Mouse (Mus musculus) limb, embryonic 11.5 days (tissue): ENCODE measurements around the gene Bfar. TPM values are rescaled to one million over a fixed set of nuclear protein-coding genes. Genes with fewer than 3 reads are reported as not detected.
A peak's percentile ranks its signal among the peaks of the same experiment; 100 is the strongest.
"Not testable (repeated sequence)": the region's sequence is repeated elsewhere in the genome, so short reads cannot be mapped to it uniquely, and the experiment has no call there.

Experiments
- ATAC-seq: fragments of 200-750 bp; cut with Nextera tagmentation; 2 replicates; pipeline ENCODE4 v1.8.0; 2017; ENCODE audit warnings: low read depth; ENCODE audit not compliant: insufficient number of reproducible peaks, low FRiP score, low TSS enrichment
- DNase-seq: peaks from one replicate; pipeline ENCODE4 v3.0.0-alpha.2; 2015; ENCODE audit warnings: low spot score
- H3K27ac ChIP-seq: fragments of 300-500 bp; sonication (generic); replicated peaks from 2 replicates; pipeline ENCODE4 v1.5.1; 2014; ENCODE audit warnings: low read depth, mild to moderate bottlenecking, low read length
- H3K27me3 ChIP-seq: fragments of 300-500 bp; sonication (generic); 2 replicates; pipeline ENCODE4 v1.6.1; 2014; ENCODE audit warnings: mild to moderate bottlenecking, low read length, mixed read lengths; ENCODE audit not compliant: control insufficient read depth, insufficient read depth
- H3K36me3 ChIP-seq: fragments of 300-500 bp; sonication (generic); 2 replicates; pipeline ENCODE4 v1.6.1; 2014; ENCODE audit warnings: mild to moderate bottlenecking, low read length, moderate library complexity, mixed read lengths; ENCODE audit not compliant: control insufficient read depth, insufficient read depth
- H3K4me1 ChIP-seq: fragments of 300-500 bp; sonication (generic); 2 replicates; pipeline ENCODE4 v1.6.1; 2014; ENCODE audit warnings: low read length, mixed read lengths; ENCODE audit not compliant: control insufficient read depth, insufficient read depth
- H3K4me2 ChIP-seq: fragments of 300-500 bp; sonication (generic); 2 replicates; pipeline ENCODE4 v1.6.1; 2014; ENCODE audit warnings: low read depth, mild to moderate bottlenecking, moderate library complexity; ENCODE audit not compliant: severe bottlenecking
- H3K4me3 ChIP-seq: fragments of 300-500 bp; sonication (generic); 2 replicates; pipeline ENCODE4 v1.5.1; 2014; ENCODE audit warnings: low read depth, low read length
- H3K9ac ChIP-seq: fragments of 300-500 bp; sonication (generic); 2 replicates; pipeline ENCODE4 v1.6.1; 2014; ENCODE audit warnings: mild to moderate bottlenecking, low read length
- H3K9me3 ChIP-seq: fragments of 300-500 bp; sonication (generic); 2 replicates; pipeline ENCODE4 v1.6.1; 2016; ENCODE audit warnings: low read length; ENCODE audit not compliant: control insufficient read depth
- WGBS: fragments of 180-500 bp; shearing (Covaris S2); extraction: QIAGEN DNeasy Blood & Tissue Kit; methylation state at CpG from one replicate; pipeline ENCODE4 v1.1.7; 2014; 5-methylcytosine and 5-hydroxymethylcytosine counted together
- polyA plus RNA-seq: library from polyadenylated mRNA; unstranded; fragments of >200 nt; fragmentation: Nextera tagmentation; extraction: Ambion mirVana; gene quantifications from 2 replicates; pipeline ENCODE4 v1.2.1, GENCODE M21; 2014

Gene Bfar
- polyA plus RNA-seq, 1 experiment from 2014 or later, result 39.2 TPM

GRCm38 (mm10) chr16:13660736-13661135, 10.9 kb upstream of the Bfar start:
- no peak for ATAC-seq
- H3K36me3 ChIP-seq, result peaks cover 4% of the 10 kb centered on the region; the same call in 1 of the 2 replicates
- 93% methylated on average over 9 of the region's 9 CpGs for WGBS

GRCm38 (mm10) chr16:13667878-13668343, 3.7 kb upstream of the Bfar start, which contains the start of gene Parn:
Gene Parn (minus strand): TSS chr16:13668170.
- peaks cover 2% of the 10 kb centered on the region; the same call in 1 of the 2 replicates for H3K36me3 ChIP-seq
- peak within 1 kb of the TSS; percentile 64 for H3K4me2 ChIP-seq
- WGBS, result under 1% methylated on average over 35 of the region's 35 CpGs
- peak within 1 kb of the TSS; percentile 80 for H3K9ac ChIP-seq
- H3K9me3 ChIP-seq, result no peaks in the 10 kb centered on the region
- H3K4me1 ChIP-seq, result peaks cover 6% of the 10 kb centered on the region; the same call in 1 of the 2 replicates
- peak within 1 kb of the TSS; percentile 72 for H3K4me3 ChIP-seq
- DNase-seq (peak; percentile 94), ATAC-seq (peak; percentile 86)
- no peaks in the 10 kb centered on the region for H3K27me3 ChIP-seq
- H3K27ac ChIP-seq, result no peak within 1 kb of the TSS; the same call in 1 of the 2 replicates

More at GRCm38 (mm10) chr16:13660736-13661135, 10.9 kb upstream of the Bfar start:
- no peaks in the 10 kb centered on the region for H3K4me1 ChIP-seq
- no peak overlapping the region for H3K4me2 ChIP-seq
- H3K27ac ChIP-seq, result no peak overlapping the region
- no peak overlapping the region for H3K4me3 ChIP-seq
- no peaks in the 10 kb centered on the region for H3K9me3 ChIP-seq
- DNase-seq, result no peak
- no peak overlapping the region for H3K9ac ChIP-seq
- no peaks in the 10 kb centered on the region for H3K27me3 ChIP-seq

GRCm38 (mm10) chr16:13668402-13669108, 3.1 kb upstream of the Bfar start:
- WGBS, result 82% methylated on average over 10 of the region's 10 CpGs
- Histone ChIP-seq H3K9ac (peak overlapping the region; percentile 80), H3K9me3 (no peaks in the 10 kb centered on the region), H3K4me1 (peaks cover 9% of the 10 kb centered on the region; the same call in 1 of the 2 replicates), H3K27me3 (no peaks in the 10 kb centered on the region), H3K4me3 (peak overlapping the region; percentile 72), H3K27ac (no peak overlapping the region; the same call in 1 of the 2 replicates), H3K36me3 (0 out of 2 replicates have a peak, but pooled peaks cover 2% of the 10 kb centered on the region), H3K4me2 (peak overlapping the region; percentile 64; the same call in 1 of the 2 replicates)
- no peak for DNase-seq
- no peak for ATAC-seq

GRCm38 (mm10) chr16:13669282-13669681, 2.4 kb upstream of the Bfar start:
- no peak for DNase-seq
- Histone ChIP-seq H3K27me3 (no peaks in the 10 kb centered on the region), H3K27ac (no peak overlapping the region), H3K9me3 (no peaks in the 10 kb centered on the region), H3K4me2 (no peak overlapping the region), H3K4me1 (peaks cover 9% of the 10 kb centered on the region; the same call in 1 of the 2 replicates), H3K9ac (no peak overlapping the region), H3K36me3 (0 out of 2 replicates have a peak, but pooled peaks cover 2% of the 10 kb centered on the region), H3K4me3 (no peak overlapping the region)
- ATAC-seq, result no peak
- WGBS, result 95% methylated on average over 1 of the region's 1 CpGs

- not testable (repeated sequence) for H3K4me1 ChIP-seq, H3K4me3 ChIP-seq, ATAC-seq, H3K9ac ChIP-seq, DNase-seq, H3K27ac ChIP-seq, H3K36me3 ChIP-seq, H3K9me3 ChIP-seq, H3K27me3 ChIP-seq
- 77% methylated on average over 5 of the region's 5 CpGs for WGBS
- H3K4me2 ChIP-seq, result peak overlapping the region; percentile 71; the same call in 1 of the 2 replicates
Observed at GRCm38 (mm10) chr16:13670896-13671295, 762 bp upstream of the Bfar start.

- Histone ChIP-seq H3K36me3 (no peaks in the 10 kb centered on the region), H3K4me2 (peak overlapping the region; percentile 71), H3K27ac (no peak overlapping the region), H3K9ac (peak overlapping the region; percentile 94), H3K4me1 (peaks cover 5% of the 10 kb centered on the region; the same call in 1 of the 2 replicates), H3K9me3 (no peaks in the 10 kb centered on the region), H3K4me3 (peak overlapping the region; percentile 95), H3K27me3 (no peaks in the 10 kb centered on the region)
- DNase-seq, result peak; percentile 70
- ATAC-seq, result peak; percentile 22; the same call in 1 of the 2 replicates
- WGBS, result under 1% methylated on average over 20 of the region's 20 CpGs
Observed at GRCm38 (mm10) chr16:13672386-13672898, 784 bp downstream of the Bfar start.

GRCm38 (mm10) chr16:13673114-13673513, 1.5 kb downstream of the Bfar start:
- Histone ChIP-seq H3K4me2 (peak overlapping the region; percentile 71), H3K4me3 (no peak overlapping the region; the same call in 1 of the 2 replicates), H3K9me3 (no peaks in the 10 kb centered on the region), H3K36me3 (no peaks in the 10 kb centered on the region), H3K27me3 (no peaks in the 10 kb centered on the region), H3K9ac (no peak overlapping the region), H3K27ac (no peak overlapping the region), H3K4me1 (peaks cover 5% of the 10 kb centered on the region; the same call in 1 of the 2 replicates)
- ATAC-seq (no peak), DNase-seq (no peak)
- 88% methylated on average over 5 of the region's 5 CpGs for WGBS

- no peak overlapping the region for H3K27ac ChIP-seq
- no peaks in the 10 kb centered on the region for H3K27me3 ChIP-seq
- H3K36me3 ChIP-seq, result no peaks in the 10 kb centered on the region
- no peak overlapping the region for H3K9ac ChIP-seq
- DNase-seq (no peak), ATAC-seq (no peak)
- H3K4me1 ChIP-seq, result peaks cover 5% of the 10 kb centered on the region; the same call in 1 of the 2 replicates
- no peak overlapping the region for H3K4me2 ChIP-seq
- WGBS, result 88% methylated on average over 3 of the region's 3 CpGs
- no peaks in the 10 kb centered on the region for H3K9me3 ChIP-seq
- H3K4me3 ChIP-seq, result no peak overlapping the region
Observed at GRCm38 (mm10) chr16:13674511-13674910, 2.9 kb downstream of the Bfar start.
